Mouse (Mus musculus) neural tube, embryonic 10.5 days (tissue): ENCODE results near the gene Apc2.
A peak's percentile ranks its signal among the peaks of the same experiment; 100 is the strongest.
"Not testable (repeated sequence)": the region's sequence is repeated elsewhere in the genome, so short reads cannot be mapped to it uniquely, and the experiment has no call there.

Source experiments
- DNase-seq: peaks from one replicate; pipeline ENCODE4 v3.0.0-alpha.2; 2017; ENCODE audit warnings: low spot score; ENCODE audit errors: extremely low spot score

Gene Apc2

GRCm38 (mm10) chr10:80295618-80296425 is at the start of gene Apc2:
Gene Apc2, plus strand, starts transcription at chr10:80295977.
- DNase-seq = peak; percentile 78

- no peak for DNase-seq
Measured at GRCm38 (mm10) chr10:80247849-80248248, 47.9 kb upstream of the Apc2 start.

- DNase-seq = not testable (repeated sequence)
Measured at GRCm38 (mm10) chr10:80248437-80248836, 47.3 kb upstream of the Apc2 start.

- peak; percentile 93 for DNase-seq
Measured at GRCm38 (mm10) chr10:80248971-80249640, 46.7 kb upstream of the Apc2 start, which contains the start of gene Ndufs7. Gene Ndufs7, plus strand, starts transcription at chr10:80249121.

GRCm38 (mm10) chr10:80250059-80250458 is 45.7 kb upstream of the Apc2 start:
- DNase-seq = no peak

- DNase-seq = no peak
Measured at GRCm38 (mm10) chr10:80250573-80250972, 45.2 kb upstream of the Apc2 start.

GRCm38 (mm10) chr10:80252011-80252410 is 43.8 kb upstream of the Apc2 start:
- DNase-seq = no peak

- no peak for DNase-seq
Measured at GRCm38 (mm10) chr10:80252493-80253274, 43.1 kb upstream of the Apc2 start.

- no peak for DNase-seq
Measured at GRCm38 (mm10) chr10:80253551-80253950, 42.2 kb upstream of the Apc2 start.

GRCm38 (mm10) chr10:80254331-80255297 is 41.2 kb upstream of the Apc2 start:
- no peak for DNase-seq

GRCm38 (mm10) chr10:80255881-80256535 is 39.8 kb upstream of the Apc2 start:
- no peak for DNase-seq

GRCm38 (mm10) chr10:80257936-80258335 is 37.8 kb upstream of the Apc2 start:
- DNase-seq = no peak

GRCm38 (mm10) chr10:80258752-80259462 is 36.9 kb upstream of the Apc2 start:
- no peak for DNase-seq

GRCm38 (mm10) chr10:80259463-80259805 is 36.3 kb upstream of the Apc2 start:
- DNase-seq = no peak

- peak; percentile 58 for DNase-seq
Measured at GRCm38 (mm10) chr10:80259861-80260641, 35.7 kb upstream of the Apc2 start.

- DNase-seq = peak; percentile 96
Measured at GRCm38 (mm10) chr10:80260642-80261584, 34.9 kb upstream of the Apc2 start, which contains the start of the genes Gamt and Dazap1. Gene Gamt, minus strand, starts transcription at chr10:80261012. Gene Dazap1, plus strand, starts transcription at chr10:80261486.

- DNase-seq = peak; percentile 91
Measured at GRCm38 (mm10) chr10:80261585-80261968, 34.2 kb upstream of the Apc2 start.

- DNase-seq = no peak
Measured at GRCm38 (mm10) chr10:80262169-80262568, 33.6 kb upstream of the Apc2 start.
